ENCODE assay signal across 10 mouse cellular contexts in genomic region chr15:80065414-80065813, GRCm38 (mm10). TPM values are rescaled to one million over a fixed set of nuclear protein-coding genes. Genes with fewer than 3 reads are reported as not detected.
DNase-seq lines count a peak whose midpoint lies in the region; ATAC-seq and TF ChIP-seq lines count a peak whose summit lies in the region.
"Had no signal": no experiment of that assay in that cellular context is flagged by ENCODE, and none has a peak within 500 bp of the region (broad histone marks: within the 10 kb centered on the region; RNA-seq: fewer than 3 reads in every experiment).

No protein-coding gene starts in this region.

- WGBS in kidney, postnatal 0 days = 15% methylated on average over 13 of the region's 13 CpGs
- WGBS in kidney, embryonic 16.5 days = 11% methylated on average over 13 of the region's 13 CpGs
- WGBS in embryonic facial prominence, embryonic 11.5 days = 13% methylated on average over 13 of the region's 13 CpGs
- WGBS in midbrain, postnatal 0 days = 14% methylated on average over 11 of the region's 13 CpGs

- no peaks in the 10 kb centered on the region for H3K9me3 ChIP-seq in kidney, postnatal 0 days (replicated peaks; ENCODE audit: low read length)
- no peaks in the 10 kb centered on the region; the same call in 1 of the 2 replicates for H3K9me3 ChIP-seq in kidney, embryonic 16.5 days (ENCODE audit: low read length)
- no peaks in the 10 kb centered on the region for H3K9me3 ChIP-seq in embryonic facial prominence, embryonic 11.5 days (replicated peaks; ENCODE audit: control insufficient read depth, low read length)
- H3K9me3 ChIP-seq in midbrain, postnatal 0 days (ENCODE audit: low read length) = no peaks in the 10 kb centered on the region
- H3K9me3 ChIP-seq: embryonic facial prominence, embryonic 12.5 days had no signal

- peak; percentile 65 for TF ChIP-seq CTCF in kidney, postnatal 0 days (IDR thresholded peaks at IDR 0.05; ENCODE audit: low read depth)
- TF ChIP-seq CTCF in midbrain, postnatal 0 days (IDR thresholded peaks at IDR 0.05) = peak; percentile 60

- no peaks in the 10 kb centered on the region for H3K36me3 ChIP-seq in kidney, postnatal 0 days (ENCODE audit: insufficient read depth, low read length)
- no peaks in the 10 kb centered on the region for H3K36me3 ChIP-seq in kidney, embryonic 16.5 days (ENCODE audit: insufficient read depth, low read length)
- no peaks in the 10 kb centered on the region for H3K36me3 ChIP-seq in embryonic facial prominence, embryonic 11.5 days (replicated peaks; ENCODE audit: control insufficient read depth, insufficient read depth, low read depth, low read length)
- H3K36me3 ChIP-seq in midbrain, postnatal 0 days (ENCODE audit: insufficient read depth, low read length) = no peaks in the 10 kb centered on the region
- H3K36me3 ChIP-seq: embryonic facial prominence, embryonic 12.5 days had no signal

- ATAC-seq in kidney, postnatal 0 days (replicated peaks; ENCODE audit: low FRiP score, low read depth) = no peak
- no peak for ATAC-seq in kidney, embryonic 16.5 days (ENCODE audit: low FRiP score, low TSS enrichment)
- no peak for ATAC-seq in embryonic facial prominence, embryonic 11.5 days (replicated peaks; ENCODE audit: insufficient number of reproducible peaks, low FRiP score, low TSS enrichment, low read depth)
- ATAC-seq in midbrain, postnatal 0 days (ENCODE audit: low FRiP score) = no peak
- no peak for ATAC-seq in granulocyte monocyte progenitor cell, adult 5-6 weeks (replicated peaks; ENCODE audit: poor library complexity, severe bottlenecking)

- no peak for DNase-seq in kidney, postnatal 0 days (ENCODE audit: low spot score)
- DNase-seq in MN1 (ENCODE audit: low spot score) = peak; percentile 47
- DNase-seq in embryonic facial prominence, embryonic 11.5 days (ENCODE audit: low spot score) = peak; percentile 49
- DNase-seq in midbrain, postnatal 0 days (ENCODE audit: low spot score) = peak; percentile 38
- DNase-seq in left cerebral cortex, postnatal 25 days (ENCODE audit: low spot score in 2 of 2) = no peak
- no peak for DNase-seq in right cerebral cortex, postnatal 10 days (ENCODE audit: low spot score in 2 of 2)

- no peak overlapping the region for H3K4me2 ChIP-seq in kidney, postnatal 0 days (ENCODE audit: low read length)
- H3K4me2 ChIP-seq in kidney, embryonic 16.5 days (replicated peaks; ENCODE audit: low read depth, low read length) = no peak overlapping the region
- H3K4me2 ChIP-seq in embryonic facial prominence, embryonic 11.5 days (ENCODE audit: low read depth, low read length) = no peak overlapping the region
- H3K4me2 ChIP-seq in midbrain, postnatal 0 days (ENCODE audit: low read depth, low read length, poor library complexity, severe bottlenecking) = no peak overlapping the region
- H3K4me2 ChIP-seq: embryonic facial prominence, embryonic 12.5 days had no signal

- H3K27ac ChIP-seq in kidney, postnatal 0 days = no peak overlapping the region
- H3K27ac ChIP-seq in kidney, embryonic 16.5 days (ENCODE audit: low read length) = no peak overlapping the region
- H3K27ac ChIP-seq in embryonic facial prominence, embryonic 11.5 days (replicated peaks; ENCODE audit: low read depth, low read length) = no peak overlapping the region
- H3K27ac ChIP-seq in midbrain, postnatal 0 days (ENCODE audit: low read depth, low read length) = no peak overlapping the region
- H3K27ac ChIP-seq: embryonic facial prominence, embryonic 12.5 days; macrophage had no signal

- no peaks in the 10 kb centered on the region for H3K27me3 ChIP-seq in kidney, postnatal 0 days (ENCODE audit: insufficient read depth, low read length)
- H3K27me3 ChIP-seq in kidney, embryonic 16.5 days (ENCODE audit: insufficient read depth, low read length) = no peaks in the 10 kb centered on the region
- H3K27me3 ChIP-seq in embryonic facial prominence, embryonic 11.5 days (ENCODE audit: control insufficient read depth, insufficient read depth, low read length) = no peaks in the 10 kb centered on the region
- H3K27me3 ChIP-seq in midbrain, postnatal 0 days (ENCODE audit: insufficient read depth, low read length) = no peaks in the 10 kb centered on the region
- H3K27me3 ChIP-seq: embryonic facial prominence, embryonic 12.5 days had no signal

- intact Hi-C loops in left cerebral cortex, postnatal 25 days (cut with DNase I) = loop anchor here (2.0 kb wide), 1 partner anchor 119 kb away; no protein-coding TSS in a partner anchor

- H3K4me3 ChIP-seq in kidney, postnatal 0 days (replicated peaks; ENCODE audit: low read depth, low read length) = no peak overlapping the region
- H3K4me3 ChIP-seq in kidney, embryonic 16.5 days (ENCODE audit: low read length) = no peak overlapping the region
- H3K4me3 ChIP-seq in embryonic facial prominence, embryonic 11.5 days (ENCODE audit: low read depth, low read length) = no peak overlapping the region
- no peak overlapping the region for H3K4me3 ChIP-seq in midbrain, postnatal 0 days (ENCODE audit: low read depth, low read length)
- H3K4me3 ChIP-seq: embryonic facial prominence, embryonic 12.5 days had no signal

- peaks cover 6% of the 10 kb centered on the region; the same call in 1 of the 2 replicates for H3K4me1 ChIP-seq in kidney, postnatal 0 days (replicated peaks; ENCODE audit: insufficient read depth, low read length)
- peaks cover 9% of the 10 kb centered on the region for H3K4me1 ChIP-seq in kidney, embryonic 16.5 days (ENCODE audit: insufficient read depth, low read length)
- H3K4me1 ChIP-seq in embryonic facial prominence, embryonic 11.5 days (ENCODE audit: control insufficient read depth, insufficient read depth, low read length) = no peaks in the 10 kb centered on the region
- no peaks in the 10 kb centered on the region for H3K4me1 ChIP-seq in midbrain, postnatal 0 days (ENCODE audit: insufficient read depth, low read length)

- H3K9ac ChIP-seq in kidney, postnatal 0 days (ENCODE audit: low read depth, low read length) = no peak overlapping the region
- no peak overlapping the region for H3K9ac ChIP-seq in kidney, embryonic 16.5 days (replicated peaks; ENCODE audit: low read length)
- no peak overlapping the region for H3K9ac ChIP-seq in embryonic facial prominence, embryonic 11.5 days (replicated peaks; ENCODE audit: low read length)
- H3K9ac ChIP-seq in midbrain, postnatal 0 days (replicated peaks; ENCODE audit: low read length, poor library complexity, severe bottlenecking) = no peak overlapping the region
- H3K9ac ChIP-seq: embryonic facial prominence, embryonic 12.5 days had no signal

RNA-seq across cellular contexts. Expression of gene Syngr1, which starts 25.7 kb away (rescaled TPM):
- polyA plus RNA-seq in kidney, postnatal 0 days (2015; fragmentation: Nextera tagmentation; extraction: Ambion mirVana) = 21.8 and 24.1 TPM in 2 replicates
- polyA plus RNA-seq in kidney, embryonic 16.5 days (2015; fragmentation: Nextera tagmentation; extraction: Ambion mirVana) = 14.3 and 16.0 TPM in 2 replicates
- 6.4 and 8.3 TPM in 2 replicates for polyA plus RNA-seq in embryonic facial prominence, embryonic 11.5 days (2014; fragmentation: Nextera tagmentation; extraction: Ambion mirVana)
- 162 and 220 TPM in 2 replicates for total RNA-seq in midbrain, postnatal 0 days (2014; rRNA removed)
- polyA plus RNA-seq in midbrain, postnatal 0 days (2015; fragmentation: Nextera tagmentation; extraction: Ambion mirVana) = 81.5 and 88.5 TPM in 2 replicates
- 1.5 and 1.6 TPM in 2 replicates for total RNA-seq in granulocyte monocyte progenitor cell, adult 5-6 weeks (2014; fragmentation: Nextera tagmentation)
- total RNA-seq in granulocyte monocyte progenitor cell, adult 5-6 weeks (2017) = 1.6 and 4.0 TPM in 2 replicates
- total RNA-seq in left cerebral cortex, postnatal 25 days (2021) = 100 to 1,000 TPM; 463 to 509 TPM

RNA-seq across cellular contexts. Expression of gene Rpl3, which starts 26.3 kb away (rescaled TPM):
- 970 and 975 TPM in 2 replicates for polyA plus RNA-seq in kidney, postnatal 0 days (2015; fragmentation: Nextera tagmentation; extraction: Ambion mirVana)
- 981 and 1,131 TPM in 2 replicates for polyA plus RNA-seq in kidney, embryonic 16.5 days (2015; fragmentation: Nextera tagmentation; extraction: Ambion mirVana)
- polyA plus RNA-seq in embryonic facial prominence, embryonic 11.5 days (2014; fragmentation: Nextera tagmentation; extraction: Ambion mirVana) = 1,289 and 1,347 TPM in 2 replicates
- 511 and 632 TPM in 2 replicates for total RNA-seq in midbrain, postnatal 0 days (2014; rRNA removed)
- polyA plus RNA-seq in midbrain, postnatal 0 days (2015; fragmentation: Nextera tagmentation; extraction: Ambion mirVana) = 500 and 515 TPM in 2 replicates
- 2,307 and 2,508 TPM in 2 replicates for total RNA-seq in granulocyte monocyte progenitor cell, adult 5-6 weeks (2014; fragmentation: Nextera tagmentation)
- 3,100 and 3,113 TPM in 2 replicates for total RNA-seq in granulocyte monocyte progenitor cell, adult 5-6 weeks (2017)
- 100 to 1,000 TPM; 457 to 461 TPM for total RNA-seq in left cerebral cortex, postnatal 25 days (2021)

RNA-seq across cellular contexts. Expression of gene Pdgfb, which starts 50.6 kb away (rescaled TPM):
- polyA plus RNA-seq in kidney, postnatal 0 days (2015; fragmentation: Nextera tagmentation; extraction: Ambion mirVana) = 6.5 and 6.8 TPM in 2 replicates
- polyA plus RNA-seq in kidney, embryonic 16.5 days (2015; fragmentation: Nextera tagmentation; extraction: Ambion mirVana) = 4.3 and 6.2 TPM in 2 replicates
- 2.5 and 2.8 TPM in 2 replicates for polyA plus RNA-seq in embryonic facial prominence, embryonic 11.5 days (2014; fragmentation: Nextera tagmentation; extraction: Ambion mirVana)
- total RNA-seq in midbrain, postnatal 0 days (2014; rRNA removed) = 20.5 and 24.4 TPM in 2 replicates
- 8.7 and 9.2 TPM in 2 replicates for polyA plus RNA-seq in midbrain, postnatal 0 days (2015; fragmentation: Nextera tagmentation; extraction: Ambion mirVana)
- total RNA-seq in granulocyte monocyte progenitor cell, adult 5-6 weeks (2014; fragmentation: Nextera tagmentation) = 0.30 TPM in 1 of 2 replicates, not detected in the other
- total RNA-seq in granulocyte monocyte progenitor cell, adult 5-6 weeks (2017) = 0.13 and 0.26 TPM in 2 replicates
- total RNA-seq in left cerebral cortex, postnatal 25 days (2021) = 10 to 100 TPM; 34.0 to 36.7 TPM

Comparison
In these comparisons a context has a peak if more than half of its experiments do, and no peak if none do; other contexts are left out.
1. DNase-seq: peak in MN1 (single experiment), embryonic facial prominence, embryonic 11.5 days (single experiment) and midbrain, postnatal 0 days (single experiment); none in kidney, postnatal 0 days (single experiment), left cerebral cortex, postnatal 25 days (0 of 2) and right cerebral cortex, postnatal 10 days (0 of 2).